Mouse (Mus musculus) erythroblast, embryonic 14.5 days (primary cell): ENCODE results near the gene Nudt22. TPM values are rescaled to one million over a fixed set of nuclear protein-coding genes. Genes with fewer than 3 reads are reported as not detected.

Experiments used
- H3K27me3 ChIP-seq: 2 replicates; pipeline ENCODE4 v1.6.1; 2012; ENCODE audit warnings: inconsistent platforms; ENCODE audit not compliant: control insufficient read depth
- H3K36me3 ChIP-seq: 2 replicates; pipeline ENCODE4 v1.6.1; 2012; ENCODE audit warnings: mild to moderate bottlenecking, inconsistent platforms; ENCODE audit not compliant: control insufficient read depth
- H3K4me1 ChIP-seq: 2 replicates; pipeline ENCODE4 v1.6.1; 2012; ENCODE audit warnings: inconsistent platforms; ENCODE audit not compliant: control insufficient read depth
- H3K4me3 ChIP-seq: replicated peaks from 2 replicates; pipeline ENCODE3; 2012; ENCODE audit warnings: moderate library complexity, mild to moderate bottlenecking, inconsistent platforms
- H3K9me3 ChIP-seq: 2 replicates; pipeline ENCODE4 v1.6.1; 2012; ENCODE audit warnings: low read length, inconsistent platforms, mixed read lengths; ENCODE audit not compliant: control insufficient read depth
- GATA1 ChIP-seq: IDR thresholded peaks from 2 replicates; pipeline ENCODE4 v1.6.1; 2012; ENCODE audit warnings: low read length, inconsistent platforms, mixed read lengths
- TAL1 ChIP-seq: IDR thresholded peaks from 3 replicates; pipeline ENCODE4 v1.6.1; 2012; ENCODE audit warnings: low read length, inconsistent platforms, mixed read lengths
- polyA plus RNA-seq: library from polyadenylated mRNA; stranded (reverse); fragments of >175 nt; gene quantifications from 2 replicates; pipeline ENCODE4 v1.2.3, GENCODE M21; 2012

Nudt22 gene
- polyA plus RNA-seq, 1 experiment, result 1.1 TPM

DNA sequence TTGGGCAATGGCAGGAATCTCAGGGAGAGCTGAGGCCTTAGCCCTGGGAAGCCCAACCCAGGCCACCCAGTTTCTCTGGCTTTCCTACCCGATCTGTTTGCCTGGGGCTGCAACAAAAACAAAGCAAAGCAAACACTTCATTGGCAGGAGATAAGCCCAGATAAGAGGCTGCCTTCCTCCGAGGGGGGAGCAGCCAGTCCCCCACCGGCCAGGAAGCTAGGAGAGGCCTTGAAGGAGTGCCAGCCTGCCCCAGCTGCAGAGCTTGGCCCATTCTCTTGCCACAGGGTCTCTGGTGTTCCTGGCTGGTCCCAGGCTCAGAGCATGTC is 43.2 kb downstream of the Nudt22 start:
- H3K36me3 ChIP-seq, result peaks cover 27% of the 10 kb centered on the region
- H3K27me3 ChIP-seq, result no peaks in the 10 kb centered on the region
- no peaks in the 10 kb centered on the region for H3K9me3 ChIP-seq
- peak; percentile 34; the same call in 1 of the 2 replicates for TF ChIP-seq GATA1
- no peak for TF ChIP-seq TAL1
- H3K4me3 ChIP-seq, result peak overlapping the region; percentile 72
- H3K4me1 ChIP-seq, result peaks cover 52% of the 10 kb centered on the region

DNA sequence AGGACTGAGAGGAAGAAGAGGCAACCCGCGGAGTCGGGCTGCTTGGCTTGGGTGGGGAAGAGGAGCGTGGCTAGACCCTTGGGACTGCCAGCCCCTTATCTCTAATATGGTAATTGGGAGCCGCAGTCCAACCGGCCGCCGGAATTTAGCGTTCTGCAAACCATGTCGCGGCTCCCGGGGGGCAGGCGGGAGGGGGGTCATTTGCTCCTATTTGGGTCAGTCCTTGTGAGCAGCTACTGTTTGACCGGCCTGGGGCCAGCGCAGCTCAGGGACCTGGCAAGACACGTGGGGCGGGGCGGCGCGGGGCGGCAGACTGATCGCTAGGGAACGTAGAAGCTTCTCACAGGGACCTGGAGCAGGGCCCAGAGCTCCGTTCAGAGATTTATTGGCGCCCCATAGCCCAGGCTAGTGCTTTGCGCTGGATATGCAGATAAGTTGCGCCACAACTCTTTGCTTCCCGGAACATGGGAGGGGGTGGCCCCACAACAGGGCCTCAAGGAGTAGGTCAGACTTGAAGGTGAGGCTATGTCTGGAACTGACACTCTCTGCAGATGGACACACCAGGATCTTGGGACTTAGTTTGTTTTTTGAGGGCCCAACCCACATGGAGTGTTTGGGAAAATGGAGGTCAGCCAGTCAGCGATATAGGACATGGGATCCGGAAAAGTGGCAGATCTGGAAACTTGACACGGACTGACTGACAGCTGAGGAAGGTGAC is 43.8 kb downstream of the Nudt22 start:
- Histone ChIP-seq H3K9me3 (no peaks in the 10 kb centered on the region), H3K27me3 (no peaks in the 10 kb centered on the region), H3K4me1 (peaks cover 53% of the 10 kb centered on the region), H3K4me3 (peak overlapping the region; percentile 72), H3K36me3 (peaks cover 24% of the 10 kb centered on the region)
- TF ChIP-seq GATA1 (no peak), TAL1 (no peak)

DNA sequence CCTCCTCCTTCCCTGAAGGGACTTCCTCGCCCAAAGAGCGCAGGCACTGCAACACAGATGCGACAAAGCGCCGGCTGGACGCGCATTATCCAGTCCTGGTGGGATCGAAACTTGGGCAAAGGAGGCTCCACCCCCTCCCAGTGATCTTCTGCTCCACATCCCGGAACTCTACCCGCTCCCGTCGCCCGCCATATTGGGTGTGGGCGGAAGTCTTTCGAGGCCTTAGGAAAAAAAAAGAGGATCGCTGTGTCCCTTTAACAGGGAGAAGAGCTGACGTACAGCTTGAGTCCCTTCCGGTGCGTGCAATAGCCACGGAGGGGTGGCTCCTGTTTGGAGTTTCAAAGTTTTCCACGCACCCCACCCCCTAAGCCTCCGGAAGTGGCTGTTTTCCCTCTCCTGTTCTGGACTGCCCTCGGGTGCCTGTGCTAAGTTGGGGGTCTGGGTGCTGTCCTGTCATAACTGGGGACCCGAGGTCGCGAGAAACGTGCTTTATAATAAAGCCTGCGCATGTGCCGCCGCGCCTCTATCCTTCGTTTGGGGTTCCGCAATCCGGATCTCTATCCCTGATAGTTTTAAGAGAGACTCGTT is 44.4 kb downstream of the Nudt22 start:
- Histone ChIP-seq H3K4me3 (peak overlapping the region; percentile 72), H3K4me1 (peaks cover 54% of the 10 kb centered on the region), H3K27me3 (no peaks in the 10 kb centered on the region), H3K9me3 (no peaks in the 10 kb centered on the region), H3K36me3 (peaks cover 27% of the 10 kb centered on the region)
- TF ChIP-seq TAL1 (no peak), GATA1 (no peak)

DNA sequence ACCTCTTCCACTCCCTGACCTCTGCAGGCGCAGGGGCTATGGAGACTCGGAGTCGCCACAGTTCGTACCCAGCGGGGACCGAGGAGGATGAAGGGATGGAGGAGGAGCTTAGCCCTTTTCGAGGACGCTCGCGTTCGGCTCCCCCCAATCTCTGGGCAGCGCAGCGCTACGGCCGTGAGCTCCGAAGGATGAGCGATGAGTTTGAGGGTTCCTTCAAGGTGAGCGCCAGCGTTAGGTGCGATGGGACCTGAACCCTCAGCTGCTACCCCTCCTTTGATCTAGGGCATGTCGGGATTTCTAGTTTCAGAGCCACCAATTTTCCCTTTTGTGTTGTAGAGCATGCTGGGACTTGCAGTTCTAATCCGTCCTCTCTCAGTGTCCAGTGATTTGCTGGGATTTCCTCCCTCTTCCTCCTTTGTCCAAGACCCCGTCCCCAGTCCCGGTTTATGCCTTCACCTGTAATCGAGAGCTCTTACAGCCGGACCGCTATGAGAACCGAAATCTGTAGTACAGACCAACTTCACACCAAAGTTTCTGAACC is 45.2 kb downstream of the Nudt22 start:
- peak overlapping the region; percentile 72 for H3K4me3 ChIP-seq
- no peak for TF ChIP-seq GATA1
- TF ChIP-seq TAL1, result no peak
- H3K9me3 ChIP-seq, result no peaks in the 10 kb centered on the region
- no peaks in the 10 kb centered on the region for H3K27me3 ChIP-seq
- H3K4me1 ChIP-seq, result peaks cover 58% of the 10 kb centered on the region
- H3K36me3 ChIP-seq, result peaks cover 30% of the 10 kb centered on the region

DNA sequence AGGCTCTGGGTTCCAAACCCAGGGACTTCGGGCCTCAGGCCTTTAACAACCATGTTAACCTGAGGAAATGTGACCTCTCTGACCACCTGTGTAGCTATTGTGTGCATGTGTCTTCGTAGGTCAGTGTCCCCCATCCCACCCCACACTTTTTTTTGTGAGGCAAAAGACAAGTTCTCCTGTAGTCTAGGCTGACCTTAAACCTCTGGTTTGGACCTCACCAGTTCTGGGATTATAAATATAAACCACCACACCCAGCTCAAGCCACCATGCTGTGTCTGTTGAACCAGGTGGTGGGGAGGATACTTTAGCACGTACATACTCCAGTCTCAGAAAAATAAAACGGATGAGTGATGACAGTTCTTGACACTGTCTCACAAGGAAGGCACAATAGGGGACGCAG is 46.0 kb downstream of the Nudt22 start:
- Histone ChIP-seq H3K27me3 (no peaks in the 10 kb centered on the region), H3K36me3 (peaks cover 30% of the 10 kb centered on the region), H3K9me3 (no peaks in the 10 kb centered on the region), H3K4me3 (peak overlapping the region; percentile 72), H3K4me1 (peaks cover 61% of the 10 kb centered on the region)
- TF ChIP-seq TAL1, result no peak
- TF ChIP-seq GATA1, result no peak

DNA sequence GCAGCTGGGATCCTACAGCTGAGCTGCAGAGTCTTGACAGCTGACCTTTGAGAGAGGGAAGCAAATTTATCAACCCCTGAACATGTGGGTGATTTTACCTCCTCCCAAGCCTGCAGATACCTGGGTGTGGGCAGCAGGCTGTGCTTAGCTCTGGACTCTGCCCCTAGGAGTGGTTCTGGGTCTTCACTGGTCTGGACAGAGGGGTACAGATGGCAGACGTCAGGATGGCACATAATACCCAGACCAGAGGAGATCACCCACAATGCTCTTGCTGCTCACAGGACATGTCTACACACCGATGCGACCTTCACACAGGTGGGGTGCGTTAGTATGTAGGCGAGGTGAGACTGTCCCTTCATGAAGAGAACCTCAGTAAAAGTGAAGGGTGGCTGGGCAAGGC is 46.4 kb downstream of the Nudt22 start:
- no peaks in the 10 kb centered on the region for H3K9me3 ChIP-seq
- H3K27me3 ChIP-seq, result no peaks in the 10 kb centered on the region
- H3K36me3 ChIP-seq, result peaks cover 28% of the 10 kb centered on the region
- H3K4me1 ChIP-seq, result peaks cover 61% of the 10 kb centered on the region
- TF ChIP-seq TAL1 (no peak), GATA1 (no peak)
- no peak overlapping the region for H3K4me3 ChIP-seq

DNA sequence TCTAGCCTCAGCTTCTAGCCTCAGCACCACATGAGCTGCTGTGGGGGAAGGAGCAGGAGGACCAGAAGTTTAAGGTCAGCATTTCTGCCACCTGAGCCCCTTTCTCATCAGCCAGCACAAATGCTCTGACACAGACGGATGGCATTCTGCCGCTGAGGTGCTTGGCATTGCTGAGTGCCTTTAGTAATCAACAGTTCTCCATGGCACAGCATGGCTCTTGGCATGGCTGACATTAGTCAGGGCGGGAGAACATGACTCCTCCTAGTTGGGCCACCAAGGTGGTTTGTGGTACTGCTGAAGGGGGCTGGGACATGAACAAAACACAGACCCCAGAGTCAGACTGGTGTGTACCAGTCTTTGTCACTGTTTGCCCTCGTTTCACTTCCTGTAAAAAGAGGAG is 47.7 kb downstream of the Nudt22 start:
- Histone ChIP-seq H3K36me3 (peaks cover 28% of the 10 kb centered on the region), H3K4me1 (peaks cover 60% of the 10 kb centered on the region)
- TF ChIP-seq GATA1 (no peak), TAL1 (no peak)

DNA sequence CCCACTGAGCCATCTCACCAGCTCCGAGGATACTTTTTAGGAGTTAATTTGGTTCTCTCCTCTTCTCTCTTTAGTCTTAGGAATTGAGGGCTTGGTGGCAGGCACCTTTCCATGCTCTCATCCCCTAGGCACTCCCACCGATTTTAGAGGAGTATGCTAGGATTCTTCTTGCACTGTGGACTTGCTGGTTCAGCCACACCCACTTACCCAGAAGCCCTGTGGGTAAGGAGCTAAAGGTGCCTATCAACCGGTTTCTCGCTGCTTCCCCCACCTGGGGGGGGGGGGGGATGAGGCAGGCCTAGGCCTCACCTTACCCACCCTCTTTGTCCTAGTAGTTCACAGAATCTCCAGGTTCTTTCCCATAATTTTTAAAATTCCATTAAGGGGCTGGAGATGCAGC is 48.2 kb downstream of the Nudt22 start:
- Histone ChIP-seq H3K36me3 (peaks cover 28% of the 10 kb centered on the region), H3K4me1 (peaks cover 59% of the 10 kb centered on the region), H3K4me3 (no peak overlapping the region), H3K9me3 (no peaks in the 10 kb centered on the region), H3K27me3 (no peaks in the 10 kb centered on the region)
- TF ChIP-seq TAL1 (no peak), GATA1 (no peak)

More for the DNA sequence above, 47.7 kb downstream of the Nudt22 start:
- Histone ChIP-seq H3K4me3 (no peak overlapping the region), H3K27me3 (no peaks in the 10 kb centered on the region), H3K9me3 (no peaks in the 10 kb centered on the region)

DNA sequence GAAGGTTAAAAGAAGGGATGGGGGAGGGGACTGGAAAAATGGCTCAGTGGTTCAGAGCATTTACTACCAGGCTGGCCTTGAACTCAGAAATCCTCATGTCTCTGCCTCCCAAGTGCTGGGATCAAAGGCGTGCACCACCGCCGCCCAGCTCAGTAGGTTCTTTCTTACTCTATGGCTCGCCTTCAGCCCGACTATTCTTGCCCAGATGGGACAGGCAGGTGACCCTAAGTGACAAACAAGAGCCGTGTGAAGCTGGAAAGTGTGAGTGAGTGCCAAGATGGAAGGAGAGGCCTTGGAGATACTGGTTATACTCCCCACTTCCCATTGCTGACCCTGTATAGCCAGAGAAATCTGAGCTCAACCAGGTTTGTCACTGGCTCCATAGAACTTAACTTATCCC is 52.2 kb downstream of the Nudt22 start:
- H3K36me3 ChIP-seq, result peaks cover 28% of the 10 kb centered on the region
- TF ChIP-seq TAL1 (no peak), GATA1 (no peak)
- no peaks in the 10 kb centered on the region for H3K27me3 ChIP-seq
- H3K9me3 ChIP-seq, result no peaks in the 10 kb centered on the region
- H3K4me3 ChIP-seq, result no peak overlapping the region
- H3K4me1 ChIP-seq, result peaks cover 43% of the 10 kb centered on the region

Other genes starting within 250 kb of the Nudt22 start
- gene Rps6ka4, start 155.5 kb downstream of the Nudt22 start, polyA plus RNA-seq, result 0.39 and 0.46 TPM in 2 replicates
- gene Ccdc88b, start 137.9 kb downstream of the Nudt22 start, polyA plus RNA-seq, result 0.25 and 0.27 TPM in 2 replicates
- gene Trmt112, start 86.4 kb downstream of the Nudt22 start, polyA plus RNA-seq, result 7.6 and 8.3 TPM in 2 replicates
- 3.8 and 4.5 TPM in 2 replicates for gene Prdx5, start 86.0 kb downstream of the Nudt22 start, polyA plus RNA-seq
- gene Esrra, start 74.3 kb downstream of the Nudt22 start, polyA plus RNA-seq, result 0.51 and 0.55 TPM in 2 replicates
- not detected in 2 replicates for gene Catsperz, start 70.7 kb downstream of the Nudt22 start, polyA plus RNA-seq
- gene Kcnk4, start 61.6 kb downstream of the Nudt22 start, polyA plus RNA-seq, result not detected in 2 replicates
- gene Bad, start 54.3 kb downstream of the Nudt22 start, polyA plus RNA-seq, result 4.3 and 6.1 TPM in 2 replicates
- 1.5 and 2.0 TPM in 2 replicates for gene Gpr137, start 53.6 kb downstream of the Nudt22 start, polyA plus RNA-seq
- 15.6 and 17.4 TPM in 2 replicates for gene Ppp1r14b, start 21.1 kb downstream of the Nudt22 start, polyA plus RNA-seq
- 0.12 and 0.22 TPM in 2 replicates for gene Plcb3, start 19.6 kb downstream of the Nudt22 start, polyA plus RNA-seq
- gene Fkbp2, start 15.6 kb downstream of the Nudt22 start, polyA plus RNA-seq, result 24.5 and 29.1 TPM in 2 replicates
- 2.3 and 2.7 TPM in 2 replicates for gene Vegfb, start 8.5 kb downstream of the Nudt22 start, polyA plus RNA-seq
- gene Dnajc4, start 3.5 kb downstream of the Nudt22 start, polyA plus RNA-seq, result 3.8 and 5.5 TPM in 2 replicates
- gene Trpt1, start within 50 bp of the Nudt22 start, polyA plus RNA-seq, result 0.10 and 0.16 TPM in 2 replicates
- gene Fermt3, start 23.4 kb upstream of the Nudt22 start, polyA plus RNA-seq, result 48.3 and 49.3 TPM in 2 replicates
- 9.2 and 15.0 TPM in 2 replicates for gene Stip1, start 43.9 kb upstream of the Nudt22 start, polyA plus RNA-seq
- 1.3 and 2.0 TPM in 2 replicates for gene Macrod1, start 60.7 kb upstream of the Nudt22 start, polyA plus RNA-seq
- 0.01 TPM in 1 of 2 replicates, not detected in the other for gene Flrt1, start 109.6 kb upstream of the Nudt22 start, polyA plus RNA-seq
- 9.4 and 10.1 TPM in 2 replicates for gene Otub1, start 210.2 kb upstream of the Nudt22 start, polyA plus RNA-seq
- gene Cox8a, start 221.5 kb upstream of the Nudt22 start, polyA plus RNA-seq, result 63.8 and 69.1 TPM in 2 replicates
- gene Naa40, start 245.1 kb upstream of the Nudt22 start, polyA plus RNA-seq, result 1.7 and 1.8 TPM in 2 replicates